Mouse (Mus musculus) liver, adult (tissue): ENCODE data around the gene Hook2.

Source experiments
- GATA4 ChIP-seq: IDR thresholded peaks from 2 replicates; pipeline ENCODE4 v1.6.1; 2014; ENCODE audit warnings: mild to moderate bottlenecking, low read length; ENCODE audit not compliant: insufficient replicate concordance

Hook2 gene

GRCm38 (mm10) chr8:84990349-84990748, at the start of gene Hook2:
Gene Hook2, plus strand, starts transcription at chr8:84990603.
- no peak for TF ChIP-seq GATA4

GRCm38 (mm10) chr8:84943699-84944098, 46.7 kb upstream of the Hook2 start:
- TF ChIP-seq GATA4: no peak

GRCm38 (mm10) chr8:84944478-84945160, 45.8 kb upstream of the Hook2 start:
- TF ChIP-seq GATA4: no peak

GRCm38 (mm10) chr8:84945235-84945632, 45.2 kb upstream of the Hook2 start:
- TF ChIP-seq GATA4: no peak

GRCm38 (mm10) chr8:84945633-84946527, 44.5 kb upstream of the Hook2 start:
- no peak for TF ChIP-seq GATA4

GRCm38 (mm10) chr8:84946528-84947240, 43.7 kb upstream of the Hook2 start, which contains the start of gene Rtbdn:
Gene Rtbdn, plus strand, starts transcription at chr8:84946991.
- no peak for TF ChIP-seq GATA4

GRCm38 (mm10) chr8:84947241-84947545, 43.2 kb upstream of the Hook2 start:
- TF ChIP-seq GATA4: no peak

- no peak for TF ChIP-seq GATA4
These were observed 40.6 kb upstream of the Hook2 start for GRCm38 (mm10) chr8:84949753-84950152.

GRCm38 (mm10) chr8:84952612-84953255, 37.7 kb upstream of the Hook2 start:
- no peak for TF ChIP-seq GATA4

GRCm38 (mm10) chr8:84956768-84957167, 33.6 kb upstream of the Hook2 start:
- no peak for TF ChIP-seq GATA4

- no peak for TF ChIP-seq GATA4
These were observed 30.6 kb upstream of the Hook2 start for GRCm38 (mm10) chr8:84959811-84960210.

- TF ChIP-seq GATA4: no peak
These were observed 26.5 kb upstream of the Hook2 start for GRCm38 (mm10) chr8:84963952-84964351.

GRCm38 (mm10) chr8:84965731-84966291, 24.6 kb upstream of the Hook2 start:
- TF ChIP-seq GATA4: peak; percentile 28; the same call in 1 of the 2 replicates

- TF ChIP-seq GATA4: no peak; the same call in 1 of the 2 replicates
These were observed 23.8 kb upstream of the Hook2 start for GRCm38 (mm10) chr8:84966603-84967002.
